Mouse (Mus musculus): Measurements from ENCODE around the gene Foxj3.

GRCm38 (mm10) chr4:119660007-119660406 is 123.2 kb downstream of the Foxj3 start:
- no peak for TF ChIP-seq CTCF (IDR thresholded peaks at IDR 0.05; ENCODE audit: borderline replicate concordance, control insufficient read depth, extremely low read depth, insufficient read depth, low read length, poor library complexity)
- no peak for TF ChIP-seq POLR2A (IDR thresholded peaks at IDR 0.05; ENCODE audit: control insufficient read depth, extremely low read depth, insufficient read depth, low read length, poor library complexity)

Measured in thymus, adult 2 months (tissue).